Mouse (Mus musculus): ENCODE measurements around the gene Coch.

GRCm38 (mm10) chr12:51603306-51603705 is 10.2 kb downstream of the Coch start:
- no peak for TF ChIP-seq POLR2A (IDR thresholded peaks at IDR 0.05; ENCODE audit: borderline replicate concordance, control insufficient read depth, low read depth, low read length)
- no peak for TF ChIP-seq CTCF (IDR thresholded peaks at IDR 0.05; ENCODE audit: control insufficient read depth, insufficient read depth, low read length)
